Mouse (Mus musculus): ENCODE data around the gene Fam129a.

DNA sequence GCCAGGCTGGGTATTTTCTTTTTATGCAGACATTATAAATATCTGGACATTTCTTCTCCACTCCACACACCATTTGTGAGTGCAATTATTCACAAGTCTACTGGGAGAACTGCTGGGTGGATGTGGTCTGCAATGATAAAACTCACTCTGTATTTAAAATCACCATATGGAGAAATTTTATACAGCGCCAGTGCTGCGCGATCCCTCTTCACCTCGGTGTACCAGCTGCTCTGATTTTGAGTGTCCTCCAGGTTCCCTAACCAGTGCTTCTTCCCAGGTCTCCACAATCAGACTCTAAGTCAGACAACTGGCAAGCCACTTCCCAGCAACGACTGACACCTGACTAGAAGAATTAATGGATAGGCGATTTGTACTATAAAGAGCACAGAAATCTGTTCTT lies 7.1 kb upstream of the Fam129a start:
- TF ChIP-seq CTCF (IDR thresholded peaks at IDR 0.05; ENCODE audit: insufficient read depth, low read depth, low read length) (no peak), POLR2A (IDR thresholded peaks at IDR 0.05; ENCODE audit: insufficient read depth, low read depth, low read length) (no peak)

All from olfactory bulb, adult 2 months (tissue).